Mouse (Mus musculus) hindbrain, postnatal 0 days (tissue): Measurements from ENCODE around the gene Dtx3l. TPM values are rescaled to one million over a fixed set of nuclear protein-coding genes. Genes with fewer than 3 reads are reported as not detected.
A peak's percentile ranks its signal among the peaks of the same experiment; 100 is the strongest.

Source experiments
- ATAC-seq: fragments of 200-750 bp; cut with Nextera tagmentation; 2 replicates; pipeline ENCODE4 v1.8.0; 2017; ENCODE audit warnings: mild to moderate bottlenecking, moderate TSS enrichment, moderate library complexity
- DNase-seq: peaks from one replicate; pipeline ENCODE4 v3.0.0-alpha.2; 2015; ENCODE audit warnings: low spot score
- H3K27ac ChIP-seq: fragments of 300-500 bp; sonication (generic); 2 replicates; pipeline ENCODE4 v1.5.1; 2014; ENCODE audit warnings: mild to moderate bottlenecking
- H3K27me3 ChIP-seq: fragments of 300-500 bp; sonication (generic); 2 replicates; pipeline ENCODE4 v1.6.1; 2014; ENCODE audit warnings: low read length, mixed read lengths; ENCODE audit not compliant: insufficient read depth
- H3K36me3 ChIP-seq: fragments of 300-500 bp; sonication (generic); 2 replicates; pipeline ENCODE4 v1.6.1; 2014; ENCODE audit warnings: low read length, mixed read lengths; ENCODE audit not compliant: insufficient read depth
- H3K4me1 ChIP-seq: fragments of 300-500 bp; sonication (generic); 2 replicates; pipeline ENCODE4 v1.6.1; 2014; ENCODE audit warnings: antibody characterized with exemption, low read length, mixed read lengths; ENCODE audit not compliant: insufficient read depth
- H3K4me2 ChIP-seq: fragments of 300-500 bp; sonication (generic); 2 replicates; pipeline ENCODE4 v1.6.1; 2014; ENCODE audit warnings: low read depth, mild to moderate bottlenecking, low read length, moderate library complexity, mixed read lengths
- H3K4me3 ChIP-seq: fragments of 300-500 bp; sonication (generic); 2 replicates; pipeline ENCODE4 v1.5.1; 2014; ENCODE audit warnings: low read length
- H3K9ac ChIP-seq: fragments of 300-500 bp; sonication (generic); replicated peaks from 2 replicates; pipeline ENCODE4 v1.6.1; 2014; ENCODE audit warnings: mild to moderate bottlenecking, low read length, moderate library complexity, mixed read lengths
- H3K9me3 ChIP-seq: fragments of 300-500 bp; sonication (generic); 2 replicates; pipeline ENCODE4 v1.6.1; 2016; ENCODE audit warnings: low read length, mixed read lengths
- CTCF ChIP-seq: IDR thresholded peaks from 2 replicates; pipeline ENCODE4 v1.5.1; 2016; ENCODE audit warnings: antibody characterized with exemption, control low read depth, low read depth
- WGBS: fragments of 180-500 bp; shearing (Covaris S2); extraction: QIAGEN DNeasy Blood & Tissue Kit; methylation state at CpG from one replicate; pipeline ENCODE4 v1.1.7; 2014; 5-methylcytosine and 5-hydroxymethylcytosine counted together
- polyA plus RNA-seq: library from polyadenylated mRNA; unstranded; fragments of >200 nt; fragmentation: Nextera tagmentation; extraction: Ambion mirVana; gene quantifications from 2 replicates; pipeline ENCODE4 v1.2.1, GENCODE M21; 2015
- total RNA-seq: library from RNA; depleted of rRNA; stranded (reverse); fragments of >200 nt; gene quantifications from 2 replicates; pipeline ENCODE4 v1.2.3, GENCODE M21; 2014

Gene Dtx3l
- total and polyA plus RNA-seq, 2 experiments from 2014 or later: 1.2 to 2.5 TPM

GRCm38 (mm10) chr16:35914301-35914700 lies 24.6 kb downstream of the Dtx3l start:
- Histone ChIP-seq H3K9me3 (no peaks in the 10 kb centered on the region), H3K4me2 (no peak overlapping the region), H3K4me1 (no peaks in the 10 kb centered on the region), H3K9ac (no peak overlapping the region), H3K27ac (no peak overlapping the region), H3K27me3 (no peaks in the 10 kb centered on the region), H3K4me3 (no peak overlapping the region), H3K36me3 (no peaks in the 10 kb centered on the region)
- ATAC-seq: no peak
- no peak for DNase-seq
- 68% methylated on average over 5 of the region's 5 CpGs for WGBS
- no peak for TF ChIP-seq CTCF

- Histone ChIP-seq H3K36me3 (no peaks in the 10 kb centered on the region), H3K9ac (no peak overlapping the region), H3K27ac (no peak overlapping the region), H3K4me3 (no peak overlapping the region), H3K4me1 (no peaks in the 10 kb centered on the region), H3K9me3 (no peaks in the 10 kb centered on the region), H3K4me2 (no peak overlapping the region), H3K27me3 (no peaks in the 10 kb centered on the region)
- WGBS: 67% methylated on average over 1 of the region's 1 CpGs
- no peak for ATAC-seq
- TF ChIP-seq CTCF: peak; percentile 44
- peak; percentile 20 for DNase-seq
Measured at GRCm38 (mm10) chr16:35913526-35913925, 25.4 kb downstream of the Dtx3l start.

DNA sequence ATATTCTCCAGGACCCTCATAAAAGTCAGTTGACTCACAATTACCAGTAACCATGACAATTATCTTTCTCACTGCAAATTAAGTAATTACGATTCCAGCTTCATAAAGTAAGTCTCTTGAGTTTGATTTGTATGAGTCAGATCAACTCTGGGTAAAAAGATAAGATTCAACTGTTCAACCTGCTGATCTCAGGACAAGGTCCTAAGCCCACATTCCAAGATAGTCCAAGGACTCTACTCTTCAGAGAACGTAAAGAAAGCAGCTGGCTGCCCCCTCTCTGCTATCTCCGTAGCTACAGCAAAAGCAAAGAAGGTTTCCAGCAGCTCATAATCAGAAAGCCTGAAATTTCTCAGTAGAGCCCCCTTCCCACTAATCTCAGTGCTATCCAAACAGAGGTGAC lies 27.5 kb downstream of the Dtx3l start:
- Histone ChIP-seq H3K9me3 (no peaks in the 10 kb centered on the region), H3K4me2 (no peak overlapping the region), H3K4me1 (no peaks in the 10 kb centered on the region), H3K4me3 (no peak overlapping the region), H3K27ac (no peak overlapping the region), H3K36me3 (no peaks in the 10 kb centered on the region), H3K9ac (no peak overlapping the region), H3K27me3 (no peaks in the 10 kb centered on the region)
- no peak for ATAC-seq
- no peak for TF ChIP-seq CTCF
- DNase-seq: no peak
- WGBS: 63% methylated on average over 3 of the region's 3 CpGs

GRCm38 (mm10) chr16:35907432-35908201 lies 31.3 kb downstream of the Dtx3l start:
- Histone ChIP-seq H3K9ac (no peak overlapping the region), H3K4me3 (no peak overlapping the region), H3K4me1 (no peaks in the 10 kb centered on the region), H3K27me3 (no peaks in the 10 kb centered on the region), H3K9me3 (no peaks in the 10 kb centered on the region), H3K36me3 (no peaks in the 10 kb centered on the region), H3K27ac (no peak overlapping the region), H3K4me2 (no peak overlapping the region)
- no peak for DNase-seq
- no peak for ATAC-seq
- TF ChIP-seq CTCF: no peak
- 43% methylated on average over 4 of the region's 4 CpGs for WGBS

DNA sequence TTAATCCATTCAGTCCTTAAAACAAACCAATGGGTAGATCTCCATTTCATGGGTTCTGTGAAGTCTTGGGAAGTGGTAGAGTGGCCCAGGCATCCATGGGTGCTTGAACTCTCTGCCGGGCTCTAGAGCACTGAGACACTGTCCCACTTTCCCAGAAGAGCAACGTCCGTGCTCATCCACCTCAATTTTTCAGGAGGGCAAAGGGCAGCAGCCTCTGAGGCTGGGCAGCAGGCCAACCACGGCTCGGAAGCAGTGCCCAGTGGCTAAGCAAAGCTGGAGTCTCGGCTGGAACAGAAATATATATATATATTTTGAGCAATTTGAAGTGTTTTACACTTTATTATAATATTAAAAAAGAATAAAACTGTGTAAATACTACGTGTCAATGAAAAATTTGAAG lies 32.1 kb downstream of the Dtx3l start:
- no peaks in the 10 kb centered on the region for H3K27me3 ChIP-seq
- H3K9ac ChIP-seq: no peak overlapping the region
- H3K9me3 ChIP-seq: no peaks in the 10 kb centered on the region
- WGBS: 57% methylated on average over 7 of the region's 7 CpGs
- ATAC-seq: no peak
- no peak overlapping the region for H3K27ac ChIP-seq
- no peaks in the 10 kb centered on the region for H3K36me3 ChIP-seq
- H3K4me2 ChIP-seq: no peak overlapping the region
- no peaks in the 10 kb centered on the region for H3K4me1 ChIP-seq
- no peak for TF ChIP-seq CTCF
- no peak overlapping the region for H3K4me3 ChIP-seq
- no peak for DNase-seq

DNA sequence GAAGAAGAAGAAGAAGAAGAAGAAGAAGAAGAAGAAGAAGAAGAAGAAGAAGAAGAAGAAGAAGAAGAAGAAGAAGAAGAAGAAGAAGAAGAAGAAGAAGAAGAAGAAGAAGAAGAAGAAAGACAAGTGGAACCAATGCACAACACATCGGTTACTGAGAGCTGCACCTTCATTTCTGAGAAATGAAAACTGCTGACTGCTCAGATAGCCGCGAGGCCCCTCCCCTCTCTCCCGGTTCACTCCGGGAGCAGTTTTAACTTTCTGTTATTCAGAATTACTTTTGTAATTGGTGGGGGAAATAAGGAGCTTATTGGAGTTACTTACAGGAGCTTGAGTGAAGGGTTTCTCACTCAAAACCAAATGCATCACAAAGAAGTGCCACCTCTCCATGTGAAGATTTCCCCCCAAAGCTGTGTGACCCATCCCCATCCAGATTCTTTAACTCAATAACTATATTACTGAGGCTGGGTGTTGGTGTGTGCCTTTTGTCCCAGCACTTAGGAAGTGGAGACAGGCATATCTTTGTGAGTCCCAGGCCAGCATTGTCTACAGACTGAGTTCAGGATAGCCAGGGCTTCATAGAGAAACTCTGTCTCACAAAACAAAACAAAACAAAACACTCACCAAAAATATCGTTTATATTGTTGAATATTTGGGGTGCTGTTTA lies 33.0 kb downstream of the Dtx3l start:
- no peak for DNase-seq
- no peak overlapping the region for H3K4me2 ChIP-seq
- 81% methylated on average over 6 of the region's 6 CpGs for WGBS
- no peaks in the 10 kb centered on the region for H3K27me3 ChIP-seq
- no peak overlapping the region for H3K27ac ChIP-seq
- no peak for TF ChIP-seq CTCF
- H3K4me1 ChIP-seq: no peaks in the 10 kb centered on the region
- H3K9me3 ChIP-seq: no peaks in the 10 kb centered on the region
- ATAC-seq: no peak
- no peaks in the 10 kb centered on the region for H3K36me3 ChIP-seq
- no peak overlapping the region for H3K4me3 ChIP-seq
- H3K9ac ChIP-seq: no peak overlapping the region

GRCm38 (mm10) chr16:35905355-35905754 lies 33.6 kb downstream of the Dtx3l start:
- no peaks in the 10 kb centered on the region for H3K4me1 ChIP-seq
- H3K4me2 ChIP-seq: no peak overlapping the region
- no peak overlapping the region for H3K27ac ChIP-seq
- 89% methylated on average over 3 of the region's 3 CpGs for WGBS
- no peak overlapping the region for H3K9ac ChIP-seq
- no peak for ATAC-seq
- DNase-seq: no peak
- no peak overlapping the region for H3K4me3 ChIP-seq
- no peaks in the 10 kb centered on the region for H3K9me3 ChIP-seq
- no peaks in the 10 kb centered on the region for H3K27me3 ChIP-seq
- no peak for TF ChIP-seq CTCF
- no peaks in the 10 kb centered on the region for H3K36me3 ChIP-seq
